Mouse (Mus musculus) olfactory bulb, adult 2 months (tissue): ENCODE results near the gene Arrdc2. TPM values are rescaled to one million over a fixed set of nuclear protein-coding genes. Genes with fewer than 3 reads are reported as not detected.

Source experiments
- H3K27ac ChIP-seq: fragments of 200-500 bp; 2 replicates; pipeline ENCODE4 v1.5.1; 2012; ENCODE audit warnings: low read depth, low read length; ENCODE audit not compliant: insufficient read depth
- H3K4me1 ChIP-seq: fragments of 200-500 bp; 2 replicates; pipeline ENCODE4 v1.6.1; 2012; ENCODE audit warnings: low read length; ENCODE audit not compliant: control insufficient read depth, insufficient read depth
- H3K4me3 ChIP-seq: fragments of 200-500 bp; 2 replicates; pipeline ENCODE4 v1.5.1; 2012; ENCODE audit warnings: mild to moderate bottlenecking, low read depth, low read length, moderate library complexity; ENCODE audit not compliant: insufficient read depth
- CTCF ChIP-seq: fragments of 200-500 bp; IDR thresholded peaks from 2 replicates; pipeline ENCODE4 v1.5.1; 2012; ENCODE audit warnings: low read depth, mild to moderate bottlenecking, low read length, moderate library complexity; ENCODE audit not compliant: insufficient read depth
- POLR2A ChIP-seq: fragments of 200-500 bp; IDR thresholded peaks from 2 replicates; pipeline ENCODE4 v1.6.1; 2012; ENCODE audit warnings: mild to moderate bottlenecking, low read depth, low read length, moderate library complexity; ENCODE audit not compliant: insufficient read depth
- WGBS: fragments of 180-500 bp; shearing (Covaris S2); methylation state at CpG from one replicate; pipeline ENCODE4 v1.1.7; 2018; 5-methylcytosine and 5-hydroxymethylcytosine counted together
- polyA plus RNA-seq: library from polyadenylated mRNA; stranded (reverse); fragments of >200 nt; gene quantifications from 2 replicates; pipeline ENCODE4 v1.2.4, GENCODE M21; 2012; ENCODE audit warnings: low replicate concordance; ENCODE audit not compliant: missing spikeins, insufficient read depth, insufficient read length

Arrdc2 gene
- polyA plus RNA-seq, 1 experiment: not detected

- Histone ChIP-seq H3K4me1 (peaks cover 33% of the 10 kb centered on the region), H3K4me3 (no peak overlapping the region), H3K27ac (no peak overlapping the region)
- WGBS: 88% methylated on average over 10 of the region's 10 CpGs
- TF ChIP-seq CTCF: no peak
- TF ChIP-seq POLR2A: no peak
Observed at GRCm38 (mm10) chr8:70789046-70789445, 50.5 kb downstream of the Arrdc2 start.

GRCm38 (mm10) chr8:70787941-70788667 is 51.4 kb downstream of the Arrdc2 start:
- WGBS: 46% methylated on average over 30 of the region's 30 CpGs
- TF ChIP-seq CTCF: no peak
- Histone ChIP-seq H3K4me3 (no peak overlapping the region), H3K4me1 (peaks cover 29% of the 10 kb centered on the region), H3K27ac (no peak overlapping the region)

GRCm38 (mm10) chr8:70787051-70787445 is 52.5 kb downstream of the Arrdc2 start:
- TF ChIP-seq CTCF (no peak), POLR2A (no peak)
- H3K4me1 ChIP-seq: peaks cover 23% of the 10 kb centered on the region
- no peak overlapping the region for H3K27ac ChIP-seq
- H3K4me3 ChIP-seq: no peak overlapping the region
- WGBS: 90% methylated on average over 3 of the region's 3 CpGs

GRCm38 (mm10) chr8:70786291-70787050 is 53.0 kb downstream of the Arrdc2 start:
- 88% methylated on average over 25 of the region's 25 CpGs for WGBS
- Histone ChIP-seq H3K27ac (no peak overlapping the region), H3K4me3 (no peak overlapping the region), H3K4me1 (peaks cover 20% of the 10 kb centered on the region)
- TF ChIP-seq POLR2A (no peak), CTCF (no peak)

Other genes starting within 250 kb of the Arrdc2 start
- not detected in 2 replicates for gene Isyna1, start 245.3 kb downstream of the Arrdc2 start, polyA plus RNA-seq
- gene Ssbp4, start 230.8 kb downstream of the Arrdc2 start, polyA plus RNA-seq: not detected in 2 replicates
- gene Lrrc25, start 223.6 kb downstream of the Arrdc2 start, polyA plus RNA-seq: not detected in 2 replicates
- not detected in 2 replicates for gene Gdf15, start 207.3 kb downstream of the Arrdc2 start, polyA plus RNA-seq
- gene Pgpep1, start 179.3 kb downstream of the Arrdc2 start, polyA plus RNA-seq: not detected in 2 replicates
- not detected in 2 replicates for gene Lsm4, start 166.5 kb downstream of the Arrdc2 start, polyA plus RNA-seq
- not detected in 2 replicates for gene Jund, start 140.8 kb downstream of the Arrdc2 start, polyA plus RNA-seq
- gene Iqcn, start 136.3 kb downstream of the Arrdc2 start, polyA plus RNA-seq: not detected in 2 replicates
- not detected in 2 replicates for gene Gm3336, start 121.2 kb downstream of the Arrdc2 start, polyA plus RNA-seq
- gene Pde4c, start 116.0 kb downstream of the Arrdc2 start, polyA plus RNA-seq: not detected in 2 replicates
- gene Rab3a, start 85.0 kb downstream of the Arrdc2 start, polyA plus RNA-seq: 431 and 581 TPM in 2 replicates
- gene Mpv17l2, start 78.8 kb downstream of the Arrdc2 start, polyA plus RNA-seq: not detected in 2 replicates
- gene Pik3r2, start 63.0 kb downstream of the Arrdc2 start, polyA plus RNA-seq: not detected in 2 replicates
- gene Mast3, start 34.7 kb downstream of the Arrdc2 start, polyA plus RNA-seq: 57.2 TPM in 1 of 2 replicates, not detected in the other
- gene Il12rb1, start 31.3 kb downstream of the Arrdc2 start, polyA plus RNA-seq: not detected in 2 replicates
- gene Kcnn1, start 23.5 kb upstream of the Arrdc2 start, polyA plus RNA-seq: not detected in 2 replicates
- not detected in 2 replicates for gene Ccdc124, start 34.2 kb upstream of the Arrdc2 start, polyA plus RNA-seq
- not detected in 2 replicates for gene Slc5a5, start 53.0 kb upstream of the Arrdc2 start, polyA plus RNA-seq
- 776 and 1,161 TPM in 2 replicates for gene Rpl18a, start 57.7 kb upstream of the Arrdc2 start, polyA plus RNA-seq
- not detected in 2 replicates for gene Map1s, start 66.2 kb upstream of the Arrdc2 start, polyA plus RNA-seq